Mouse (Mus musculus) cortical plate, adult 2 months (tissue): Measurements from ENCODE around the gene Dtnb.

ENCODE experiments used
- CTCF ChIP-seq: fragments of 200-500 bp; IDR thresholded peaks from 2 replicates; pipeline ENCODE4 v1.5.1; 2011; ENCODE audit warnings: mild to moderate bottlenecking, control low read depth, low read length; ENCODE audit not compliant: insufficient read depth; ENCODE audit errors: extremely low read depth
- POLR2A ChIP-seq: fragments of 200-500 bp; IDR thresholded peaks from 2 replicates; pipeline ENCODE4 v1.6.1; 2011; ENCODE audit warnings: mild to moderate bottlenecking, low read length, control low read depth; ENCODE audit not compliant: insufficient read depth; ENCODE audit errors: extremely low read depth

DNA sequence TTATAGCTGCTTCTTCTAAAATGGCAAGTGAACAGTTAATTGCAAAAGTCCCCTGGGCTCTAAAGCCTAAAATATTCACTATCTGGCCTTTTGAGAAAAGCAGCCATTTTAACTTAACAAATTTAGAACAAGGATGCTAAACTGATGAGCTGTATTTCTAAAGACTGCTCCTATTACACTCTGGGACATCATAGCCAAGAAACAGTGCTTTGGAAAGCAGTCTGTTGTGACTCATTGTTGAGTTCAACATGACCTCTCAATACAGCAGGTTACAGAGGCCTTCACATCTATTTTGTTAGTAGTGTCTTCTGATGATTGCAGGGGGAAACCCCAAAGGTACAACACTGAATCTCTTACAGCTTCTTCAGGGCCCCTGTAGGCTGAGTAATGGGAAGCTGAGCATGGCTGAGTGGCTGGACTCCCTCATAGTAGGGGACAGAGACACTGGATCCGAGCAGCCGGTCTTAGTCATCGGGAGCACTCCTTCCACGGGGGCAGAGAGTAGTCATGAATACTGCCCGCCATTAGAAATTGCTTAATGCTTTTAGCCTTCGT, 157.4 kb downstream of the Dtnb start:
- no peak for TF ChIP-seq POLR2A
- no peak for TF ChIP-seq CTCF
